Mouse (Mus musculus) kidney, postnatal 0 days (tissue): Measurements from ENCODE around the gene Osgep. TPM values are rescaled to one million over a fixed set of nuclear protein-coding genes. Genes with fewer than 3 reads are reported as not detected.
A peak's percentile ranks its signal among the peaks of the same experiment; 100 is the strongest.
"Not testable (repeated sequence)": the region's sequence is repeated elsewhere in the genome, so short reads cannot be mapped to it uniquely, and the experiment has no call there.

Experiments used
- ATAC-seq: fragments of 200-750 bp; cut with Nextera tagmentation; replicated peaks from 2 replicates; pipeline ENCODE4 v1.8.0; 2017; ENCODE audit warnings: low read depth, moderate number of reproducible peaks, moderate TSS enrichment, moderate library complexity; ENCODE audit not compliant: low FRiP score
- DNase-seq: peaks from one replicate; pipeline ENCODE4 v3.0.0-alpha.2; 2016; ENCODE audit warnings: low spot score
- H3K27ac ChIP-seq: fragments of 300-500 bp; sonication (generic); 2 replicates; pipeline ENCODE4 v1.5.1; 2014; ENCODE audit warnings: mild to moderate bottlenecking
- H3K27me3 ChIP-seq: fragments of 300-500 bp; sonication (generic); 2 replicates; pipeline ENCODE4 v1.6.1; 2014; ENCODE audit warnings: low read length, mixed read lengths; ENCODE audit not compliant: insufficient read depth
- H3K36me3 ChIP-seq: fragments of 300-500 bp; sonication (generic); 2 replicates; pipeline ENCODE4 v1.6.1; 2014; ENCODE audit warnings: low read length, mixed read lengths; ENCODE audit not compliant: insufficient read depth
- H3K4me1 ChIP-seq: fragments of 300-500 bp; sonication (generic); replicated peaks from 2 replicates; pipeline ENCODE4 v1.6.1; 2014; ENCODE audit warnings: antibody characterized with exemption, low read length, mixed read lengths; ENCODE audit not compliant: insufficient read depth
- H3K4me2 ChIP-seq: fragments of 300-500 bp; sonication (generic); 2 replicates; pipeline ENCODE4 v1.6.1; 2014; ENCODE audit warnings: mild to moderate bottlenecking, low read length, moderate library complexity, mixed read lengths
- H3K4me3 ChIP-seq: fragments of 300-500 bp; sonication (generic); replicated peaks from 2 replicates; pipeline ENCODE4 v1.5.1; 2014; ENCODE audit warnings: low read depth, low read length
- H3K9ac ChIP-seq: fragments of 300-500 bp; sonication (generic); 2 replicates; pipeline ENCODE4 v1.6.1; 2014; ENCODE audit warnings: low read depth, low read length
- H3K9me3 ChIP-seq: fragments of 300-500 bp; sonication (generic); replicated peaks from 2 replicates; pipeline ENCODE4 v1.6.1; 2016; ENCODE audit warnings: low read length, inconsistent platforms, mixed read lengths
- CTCF ChIP-seq: IDR thresholded peaks from 2 replicates; pipeline ENCODE4 v1.5.1; 2016; ENCODE audit warnings: antibody characterized with exemption, low read depth, mild to moderate bottlenecking, moderate library complexity
- WGBS: fragments of 180-500 bp; shearing (Covaris S2); extraction: QIAGEN DNeasy Blood & Tissue Kit; methylation state at CpG from one replicate; pipeline ENCODE4 v1.1.7; 2014; 5-methylcytosine and 5-hydroxymethylcytosine counted together
- polyA plus RNA-seq: library from polyadenylated mRNA; unstranded; fragments of >200 nt; fragmentation: Nextera tagmentation; extraction: Ambion mirVana; gene quantifications from 2 replicates; pipeline ENCODE4 v1.2.1, GENCODE M21; 2015

Osgep gene
- polyA plus RNA-seq, 1 experiment from 2014 or later: 122 TPM

DNA sequence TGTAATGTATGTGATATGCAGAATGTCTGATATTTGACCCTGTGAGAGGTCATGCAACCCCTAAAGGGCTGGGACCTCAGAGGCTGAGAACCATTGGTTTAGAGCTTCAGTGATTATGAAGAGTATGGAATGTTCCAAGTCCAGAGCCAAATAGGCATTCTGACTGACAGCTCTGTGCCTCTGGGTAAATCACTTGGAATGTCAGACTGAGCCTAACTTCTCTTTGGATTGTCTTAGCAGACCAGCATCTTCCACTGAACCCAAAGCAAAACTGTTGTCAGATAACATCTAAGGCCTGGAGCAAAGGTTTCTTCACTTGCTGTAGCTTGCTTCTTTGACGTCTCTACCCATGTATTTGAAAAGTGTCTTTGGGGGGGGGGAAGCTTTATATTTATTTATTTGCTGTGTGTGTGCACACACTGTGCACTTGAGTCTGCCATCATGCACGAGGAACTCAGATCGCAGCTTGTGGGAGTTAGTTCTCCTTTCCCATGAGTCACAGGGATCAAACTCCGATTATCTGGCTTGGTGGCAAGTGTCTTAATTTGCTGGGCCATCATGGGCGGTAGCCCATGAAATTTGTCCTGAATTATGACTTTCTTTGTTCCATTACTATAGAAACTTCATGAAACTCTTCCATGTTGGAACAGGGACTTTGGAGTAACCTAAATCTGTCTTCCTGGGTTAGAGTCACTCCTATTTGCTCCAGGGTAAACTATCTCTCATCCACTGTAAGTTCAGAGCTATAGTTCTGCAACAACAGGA is 43.7 kb upstream of the Osgep start:
- Histone ChIP-seq H3K4me2 (no peak overlapping the region), H3K27me3 (no peaks in the 10 kb centered on the region), H3K9me3 (no peaks in the 10 kb centered on the region), H3K27ac (no peak overlapping the region), H3K9ac (no peak overlapping the region), H3K4me1 (no peaks in the 10 kb centered on the region), H3K4me3 (no peak overlapping the region), H3K36me3 (no peaks in the 10 kb centered on the region)
- 60% methylated on average over 5 of the region's 5 CpGs for WGBS
- ATAC-seq: no peak
- TF ChIP-seq CTCF: no peak
- no peak for DNase-seq

- not testable (repeated sequence) for H3K4me1 ChIP-seq, ATAC-seq, H3K9ac ChIP-seq, H3K4me2 ChIP-seq, DNase-seq, H3K27me3 ChIP-seq, H3K9me3 ChIP-seq, H3K27ac ChIP-seq, H3K4me3 ChIP-seq, H3K36me3 ChIP-seq
- 86% methylated on average over 5 of the region's 5 CpGs for WGBS
Measured at GRCm38 (mm10) chr14:50958289-50958995, 33.7 kb upstream of the Osgep start.

GRCm38 (mm10) chr14:50957146-50957545 is 32.5 kb upstream of the Osgep start:
- not testable (repeated sequence) for H3K36me3 ChIP-seq, H3K9ac ChIP-seq, DNase-seq, H3K9me3 ChIP-seq, H3K4me1 ChIP-seq, H3K27ac ChIP-seq, ATAC-seq, H3K4me3 ChIP-seq, H3K27me3 ChIP-seq, H3K4me2 ChIP-seq
- WGBS: 57% methylated on average over 3 of the region's 3 CpGs

DNA sequence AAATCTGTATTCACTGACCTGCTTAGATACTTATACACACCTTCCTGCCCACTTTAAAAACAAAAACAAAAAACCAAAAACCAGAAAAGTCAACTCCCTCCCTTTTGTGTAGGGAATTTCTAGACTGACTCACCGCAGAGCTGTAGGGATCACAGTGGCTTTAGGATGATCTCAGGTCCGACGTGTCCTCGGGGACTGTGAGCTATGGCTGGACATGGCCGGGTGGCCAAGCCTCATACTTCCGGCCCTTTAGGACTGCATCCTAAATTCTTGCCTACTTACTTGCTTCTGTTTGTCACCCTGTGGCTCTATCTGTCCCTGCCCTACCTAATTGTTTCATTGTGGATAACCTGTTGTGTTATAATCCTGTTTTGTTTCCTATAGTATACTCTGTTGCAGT is 32.0 kb upstream of the Osgep start:
- peak overlapping the region; percentile 36; the same call in 1 of the 2 replicates for H3K4me2 ChIP-seq
- not testable (repeated sequence) for H3K9me3 ChIP-seq, H3K9ac ChIP-seq, H3K36me3 ChIP-seq, H3K27ac ChIP-seq, DNase-seq, ATAC-seq, H3K27me3 ChIP-seq, H3K4me3 ChIP-seq, H3K4me1 ChIP-seq
- WGBS: 84% methylated on average over 6 of the region's 6 CpGs

DNA sequence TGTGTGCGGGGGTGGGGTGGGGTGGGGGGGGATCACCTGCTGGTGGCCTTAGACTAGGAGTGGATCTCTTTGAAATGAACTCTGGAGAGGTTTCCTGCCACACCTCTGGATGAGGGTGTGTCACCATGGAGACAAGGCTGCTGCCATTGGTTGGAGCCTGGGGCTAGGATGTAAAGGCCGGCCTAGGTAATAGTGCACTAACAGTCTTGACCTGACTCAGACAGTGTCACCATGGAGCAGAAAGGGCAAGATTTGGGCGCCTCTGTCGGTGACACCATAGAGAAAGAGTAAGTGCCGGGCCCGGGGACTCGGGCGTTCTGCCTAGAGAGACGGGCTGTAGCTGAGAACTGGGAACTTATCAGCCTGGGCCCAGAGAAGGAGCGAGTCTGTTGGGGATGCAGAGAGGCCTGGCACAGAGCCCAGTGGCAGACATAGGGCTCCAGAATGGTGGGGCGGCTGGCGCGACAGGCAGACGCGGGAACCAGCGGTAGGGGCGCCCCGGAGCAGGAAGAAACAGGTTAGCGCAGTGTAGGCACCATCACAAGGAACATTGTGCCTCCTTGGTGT is 31.3 kb upstream of the Osgep start, which contains the start of gene Pnp2:
Pnp2 (plus strand) TSS at position 51 of the 567 bp plus-strand sequence.
- not testable (repeated sequence) for H3K36me3 ChIP-seq, H3K9me3 ChIP-seq, H3K27me3 ChIP-seq, DNase-seq, H3K27ac ChIP-seq, H3K4me3 ChIP-seq, H3K9ac ChIP-seq, H3K4me1 ChIP-seq
- peak; percentile 75 for ATAC-seq
- peak; percentile 35; the same call in 1 of the 2 replicates for TF ChIP-seq CTCF
- peak within 1 kb of the TSS; percentile 36 for H3K4me2 ChIP-seq
- WGBS: 3% methylated on average over 18 of the region's 19 CpGs

DNA sequence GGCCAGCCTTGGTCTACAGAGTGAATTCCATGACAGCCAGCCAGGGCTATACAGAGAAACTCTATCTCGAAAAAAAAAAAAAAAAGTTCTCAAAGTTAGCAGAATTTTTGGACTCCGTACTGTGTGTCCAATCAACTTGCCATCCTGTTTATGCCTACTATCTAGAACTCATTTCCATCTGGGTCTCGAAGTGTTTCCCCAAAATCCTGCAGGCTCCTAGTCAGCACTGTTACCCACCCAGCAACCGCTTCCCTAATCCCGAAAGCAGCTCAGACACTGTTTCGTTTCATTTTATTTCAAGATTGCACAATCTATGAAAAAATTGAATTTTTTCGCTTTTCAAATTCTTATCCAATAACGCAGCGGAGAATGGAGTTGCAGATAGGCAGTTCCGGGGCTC is 30.8 kb upstream of the Osgep start:
- H3K9ac ChIP-seq: no peak overlapping the region
- TF ChIP-seq CTCF: no peak
- H3K27me3 ChIP-seq: no peaks in the 10 kb centered on the region
- H3K4me1 ChIP-seq: no peaks in the 10 kb centered on the region
- no peak for ATAC-seq
- H3K4me3 ChIP-seq: no peak overlapping the region
- WGBS: 90% methylated on average over 10 of the region's 10 CpGs
- no peak overlapping the region for H3K4me2 ChIP-seq
- H3K36me3 ChIP-seq: no peaks in the 10 kb centered on the region
- H3K9me3 ChIP-seq: no peaks in the 10 kb centered on the region
- no peak for DNase-seq
- no peak overlapping the region for H3K27ac ChIP-seq

GRCm38 (mm10) chr14:50945526-50945925 is 20.8 kb upstream of the Osgep start:
- Histone ChIP-seq H3K27ac (0 out of 2 replicates have a peak overlapping the region, but pooled peaks have one; percentile 89), H3K4me3 (peak overlapping the region; percentile 49), H3K9ac (peak overlapping the region; percentile 43; the same call in 1 of the 2 replicates), H3K4me2 (peak overlapping the region; percentile 69)
- H3K4me1 ChIP-seq, H3K9me3 ChIP-seq, H3K27me3 ChIP-seq, DNase-seq, ATAC-seq, H3K36me3 ChIP-seq: not testable (repeated sequence)
- WGBS: 9% methylated on average over 3 of the region's 3 CpGs

DNA sequence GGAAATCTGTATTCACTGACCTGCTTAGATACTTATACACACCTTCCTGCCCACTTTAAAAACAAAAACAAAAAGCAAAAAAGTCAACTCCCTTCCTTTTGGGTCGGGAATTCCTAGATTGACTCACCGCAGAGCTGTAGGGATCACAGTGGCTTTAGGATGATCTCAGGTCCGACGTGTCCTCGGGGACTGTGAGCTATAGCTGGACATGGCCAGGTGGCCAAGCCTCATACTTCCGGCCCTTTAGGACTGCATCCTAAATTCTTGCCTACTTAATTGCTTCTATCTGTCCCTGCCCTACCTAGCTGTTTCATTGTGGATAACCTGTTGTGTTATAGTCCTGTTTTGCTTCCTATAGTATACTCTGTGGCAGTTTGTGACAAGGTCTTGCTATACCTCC is 20.4 kb upstream of the Osgep start:
- peak overlapping the region; percentile 49 for H3K4me3 ChIP-seq
- not testable (repeated sequence) for DNase-seq, ATAC-seq

More for the DNA sequence above, 20.4 kb upstream of the Osgep start:
- peak overlapping the region; percentile 89 for H3K27ac ChIP-seq
- WGBS: 3% methylated on average over 6 of the region's 6 CpGs
- peak overlapping the region; percentile 69 for H3K4me2 ChIP-seq
- not testable (repeated sequence) for H3K27me3 ChIP-seq, H3K9me3 ChIP-seq, H3K36me3 ChIP-seq, H3K4me1 ChIP-seq
- peak overlapping the region; percentile 43 for H3K9ac ChIP-seq
